Mouse (Mus musculus): ENCODE results near the gene Taf4. TPM values are rescaled to one million over a fixed set of nuclear protein-coding genes. Genes with fewer than 3 reads are reported as not detected.

The Taf4 gene
- polyA plus RNA-seq, 1 experiment = 9.1 TPM

DNA sequence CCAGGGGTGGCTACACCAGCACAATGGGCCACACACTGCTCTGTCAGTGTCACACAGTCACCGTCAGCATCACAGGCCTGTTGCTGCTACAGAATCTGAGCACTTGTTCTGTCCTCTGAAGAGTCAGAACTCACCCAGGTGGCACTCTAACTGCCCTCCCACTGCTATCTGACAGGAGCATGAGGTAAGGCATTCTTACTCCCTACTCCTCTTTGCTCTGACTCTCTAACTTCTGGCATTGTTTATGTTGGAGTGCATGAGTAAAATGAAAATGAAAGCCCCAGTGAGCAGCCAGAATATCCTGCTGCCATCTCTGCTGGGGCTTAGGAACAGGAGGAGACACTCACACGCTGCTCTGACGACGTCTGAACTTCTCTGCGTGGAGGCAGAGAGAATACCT is 28.8 kb downstream of the Taf4 start:
- peak overlapping the region; percentile 29 for H3K4me3 ChIP-seq (replicated peaks)
- no peaks in the 10 kb centered on the region for H3K9me3 ChIP-seq
- no peaks in the 10 kb centered on the region for H3K36me3 ChIP-seq (replicated peaks; ENCODE audit: low read length)
- no peak for TF ChIP-seq FLI1 (IDR thresholded peaks at IDR 0.05; ENCODE audit: low read length)
- no peak for TF ChIP-seq GATA1 (IDR thresholded peaks at IDR 0.05; ENCODE audit: borderline replicate concordance, low read length)
- no peaks in the 10 kb centered on the region for H3K27me3 ChIP-seq (replicated peaks)
- peaks cover 99% of the 10 kb centered on the region for H3K4me1 ChIP-seq

DNA sequence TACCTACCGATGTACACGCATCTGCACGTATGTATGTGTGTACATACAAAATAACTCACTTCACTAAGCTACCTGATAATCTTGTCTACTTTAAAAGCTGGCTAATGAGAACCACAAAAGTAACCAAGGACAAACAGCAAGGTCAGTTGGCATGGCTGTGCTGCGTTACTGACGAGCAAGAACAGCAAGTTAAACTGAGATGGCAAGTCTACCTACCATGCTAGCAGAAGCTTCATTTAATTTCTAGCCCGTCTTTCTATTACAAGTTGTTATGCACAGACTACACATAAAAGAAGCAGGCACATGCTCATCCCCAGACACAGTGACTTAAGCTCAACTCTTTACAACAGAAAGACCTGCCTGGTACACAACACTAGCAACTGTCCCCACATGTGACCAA is 29.9 kb downstream of the Taf4 start:
- H3K4me1 ChIP-seq = peaks cover 99% of the 10 kb centered on the region
- no peaks in the 10 kb centered on the region for H3K27me3 ChIP-seq (replicated peaks)
- H3K4me3 ChIP-seq (replicated peaks) = no peak overlapping the region
- TF ChIP-seq FLI1 (IDR thresholded peaks at IDR 0.05; ENCODE audit: low read length) (no peak), GATA1 (IDR thresholded peaks at IDR 0.05; ENCODE audit: borderline replicate concordance, low read length) (no peak)
- H3K9me3 ChIP-seq = no peaks in the 10 kb centered on the region
- H3K36me3 ChIP-seq (replicated peaks; ENCODE audit: low read length) = no peaks in the 10 kb centered on the region

DNA sequence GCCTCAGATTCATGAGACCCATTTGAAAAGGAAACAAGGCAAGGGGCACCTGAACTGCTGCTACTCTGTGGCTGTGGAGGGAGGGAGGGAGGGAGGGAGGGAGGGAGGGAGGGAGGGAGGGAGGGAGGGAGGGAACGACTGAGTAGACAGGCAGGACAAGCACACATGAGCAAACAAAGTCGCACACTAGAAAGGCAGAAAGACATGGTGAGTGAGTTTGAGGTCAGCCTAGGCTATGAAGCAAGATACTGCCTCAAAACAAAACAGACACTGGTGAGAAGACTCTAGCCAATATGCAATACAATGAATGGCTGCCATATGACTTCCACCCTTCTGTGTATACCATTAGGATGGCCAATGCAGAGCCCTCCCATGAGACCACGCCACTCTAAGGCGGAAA is 31.4 kb downstream of the Taf4 start:
- Histone ChIP-seq H3K9me3 (no peaks in the 10 kb centered on the region), H3K4me3 (replicated peaks) (peak overlapping the region; percentile 76), H3K4me1 (peaks cover 99% of the 10 kb centered on the region), H3K36me3 (replicated peaks; ENCODE audit: low read length) (no peaks in the 10 kb centered on the region), H3K27me3 (replicated peaks) (no peaks in the 10 kb centered on the region)
- no peak for TF ChIP-seq FLI1 (IDR thresholded peaks at IDR 0.05; ENCODE audit: low read length)
- no peak for TF ChIP-seq GATA1 (IDR thresholded peaks at IDR 0.05; ENCODE audit: borderline replicate concordance, low read length)

DNA sequence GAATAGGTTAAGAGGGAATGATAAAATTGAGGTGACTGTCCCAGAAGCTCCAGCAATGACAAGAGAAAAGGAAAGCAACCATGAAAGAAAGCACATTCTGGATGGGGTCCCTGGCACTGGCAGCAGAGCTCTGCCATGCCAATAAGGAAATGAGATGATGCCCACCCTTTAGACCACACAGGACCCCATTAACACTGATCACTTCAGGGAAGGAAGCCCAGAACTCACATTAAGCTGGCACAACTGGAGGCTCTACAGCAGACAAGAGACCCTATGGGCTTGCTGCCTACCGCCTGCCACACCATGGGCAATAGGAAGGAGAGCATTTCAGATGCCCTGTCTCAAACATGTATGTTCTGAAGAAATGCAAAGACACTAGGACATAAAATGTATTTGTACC is 34.8 kb downstream of the Taf4 start:
- peaks cover 100% of the 10 kb centered on the region for H3K4me1 ChIP-seq
- H3K4me3 ChIP-seq (replicated peaks) = no peak overlapping the region
- H3K9me3 ChIP-seq = no peaks in the 10 kb centered on the region
- no peak for TF ChIP-seq FLI1 (IDR thresholded peaks at IDR 0.05; ENCODE audit: low read length)
- TF ChIP-seq GATA1 (IDR thresholded peaks at IDR 0.05; ENCODE audit: borderline replicate concordance, low read length) = no peak
- H3K36me3 ChIP-seq (replicated peaks; ENCODE audit: low read length) = peaks cover 17% of the 10 kb centered on the region
- no peaks in the 10 kb centered on the region for H3K27me3 ChIP-seq (replicated peaks)

DNA sequence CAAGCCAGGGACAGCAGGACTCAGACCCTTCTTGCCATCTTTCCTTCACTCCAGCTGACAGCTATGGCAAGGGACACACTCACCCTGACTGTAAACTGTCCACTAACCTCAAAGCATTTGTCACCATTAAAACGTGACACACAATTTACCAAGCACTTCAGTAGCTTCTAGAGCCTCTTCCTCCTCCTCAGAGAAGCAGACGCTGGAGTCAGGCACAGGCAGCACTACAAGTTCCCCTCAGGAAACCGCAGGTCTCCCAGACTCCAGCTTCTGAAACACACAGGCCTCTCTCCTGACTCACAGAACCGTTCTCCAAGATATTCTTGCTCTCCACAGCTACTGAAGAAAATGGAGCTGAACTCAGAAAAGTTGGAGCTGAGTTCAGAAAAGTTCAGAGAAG is 39.4 kb downstream of the Taf4 start:
- no peaks in the 10 kb centered on the region for H3K9me3 ChIP-seq

GRCm38 (mm10) chr2:179934165-179934564 is 42.3 kb downstream of the Taf4 start:
- Histone ChIP-seq H3K36me3 (replicated peaks; ENCODE audit: low read length) (peaks cover 82% of the 10 kb centered on the region), H3K9me3 (no peaks in the 10 kb centered on the region), H3K4me1 (peaks cover 66% of the 10 kb centered on the region), H3K4me3 (replicated peaks) (no peak overlapping the region), H3K27me3 (replicated peaks) (no peaks in the 10 kb centered on the region)
- TF ChIP-seq FLI1 (IDR thresholded peaks at IDR 0.05; ENCODE audit: low read length) = no peak
- no peak for TF ChIP-seq GATA1 (IDR thresholded peaks at IDR 0.05; ENCODE audit: borderline replicate concordance, low read length)

More for the DNA sequence above, 39.4 kb downstream of the Taf4 start:
- H3K4me3 ChIP-seq (replicated peaks) = peak overlapping the region; percentile 86
- TF ChIP-seq FLI1 (IDR thresholded peaks at IDR 0.05; ENCODE audit: low read length) = no peak
- TF ChIP-seq GATA1 (IDR thresholded peaks at IDR 0.05; ENCODE audit: borderline replicate concordance, low read length) = no peak
- H3K27me3 ChIP-seq (replicated peaks) = no peaks in the 10 kb centered on the region
- H3K4me1 ChIP-seq = peaks cover 92% of the 10 kb centered on the region
- H3K36me3 ChIP-seq (replicated peaks; ENCODE audit: low read length) = peaks cover 57% of the 10 kb centered on the region

DNA sequence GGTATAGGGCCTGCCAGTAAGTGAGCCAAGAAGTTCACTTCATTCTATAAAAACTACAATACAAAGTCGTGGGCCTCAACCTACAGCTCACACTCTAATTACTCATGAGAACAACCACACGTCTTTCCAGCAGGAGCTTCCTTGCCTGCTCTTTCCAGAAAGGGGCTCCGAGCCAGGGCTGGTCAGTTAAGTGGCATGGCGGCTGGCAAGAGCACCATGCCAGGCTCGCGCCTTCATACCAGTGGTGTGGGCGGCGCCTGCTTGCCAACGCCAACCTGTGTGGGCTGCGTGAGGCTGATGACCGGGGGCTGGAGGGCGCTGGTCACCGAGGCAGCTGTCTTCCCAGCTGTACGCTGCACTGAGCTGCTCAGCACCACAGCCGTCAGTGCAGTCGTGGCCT is 44.7 kb downstream of the Taf4 start:
- TF ChIP-seq FLI1 (IDR thresholded peaks at IDR 0.05; ENCODE audit: low read length) (no peak), GATA1 (IDR thresholded peaks at IDR 0.05; ENCODE audit: borderline replicate concordance, low read length) (no peak)
- H3K36me3 ChIP-seq (replicated peaks; ENCODE audit: low read length) = peaks cover 92% of the 10 kb centered on the region
- no peaks in the 10 kb centered on the region for H3K27me3 ChIP-seq (replicated peaks)
- peaks cover 47% of the 10 kb centered on the region for H3K4me1 ChIP-seq
- H3K9me3 ChIP-seq = no peaks in the 10 kb centered on the region
- H3K4me3 ChIP-seq (replicated peaks) = no peak overlapping the region

DNA sequence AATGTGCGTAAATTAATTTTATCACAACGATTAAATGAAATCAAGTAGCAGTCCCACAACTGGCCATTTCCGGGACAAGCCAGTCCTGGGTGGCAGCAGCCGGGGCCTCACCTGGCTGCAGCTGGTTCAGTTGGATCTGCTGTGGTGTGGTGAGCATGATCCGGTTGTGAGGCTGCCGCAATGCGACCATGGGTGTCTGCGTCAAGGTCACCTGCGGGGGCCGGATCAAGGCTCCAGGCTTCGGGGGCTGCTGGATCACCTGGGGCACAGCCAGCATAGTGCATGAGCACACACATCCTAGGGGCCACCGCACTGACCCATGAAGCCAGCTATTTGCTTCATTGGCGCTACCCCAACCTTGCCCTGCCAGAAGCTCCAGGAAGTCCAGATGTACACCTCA is 47.3 kb downstream of the Taf4 start:
- Histone ChIP-seq H3K9me3 (no peaks in the 10 kb centered on the region), H3K27me3 (replicated peaks) (no peaks in the 10 kb centered on the region), H3K36me3 (replicated peaks; ENCODE audit: low read length) (peaks cover 99% of the 10 kb centered on the region), H3K4me3 (replicated peaks) (no peak overlapping the region), H3K4me1 (peaks cover 21% of the 10 kb centered on the region)
- TF ChIP-seq GATA1 (IDR thresholded peaks at IDR 0.05; ENCODE audit: borderline replicate concordance, low read length) (no peak), FLI1 (IDR thresholded peaks at IDR 0.05; ENCODE audit: low read length) (no peak)

DNA sequence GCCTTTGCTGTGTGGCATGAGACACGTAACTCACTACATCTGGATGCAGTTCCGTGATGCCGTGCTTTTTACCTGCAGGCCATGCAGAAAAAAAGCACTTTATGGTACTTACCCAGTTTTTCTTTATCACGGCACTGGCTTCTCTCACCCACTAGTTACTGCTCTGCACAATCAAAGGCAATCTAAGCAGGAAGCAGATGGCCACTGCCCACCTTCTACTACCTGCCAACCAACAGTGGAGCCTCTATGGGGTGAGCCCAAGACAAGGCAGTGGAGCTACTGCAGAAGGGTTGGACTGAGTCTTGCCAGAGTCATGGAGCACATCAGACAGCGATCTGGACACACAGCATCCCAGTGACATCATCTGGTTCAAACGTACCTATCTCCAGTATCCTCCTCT is 52.4 kb downstream of the Taf4 start:
- Histone ChIP-seq H3K36me3 (replicated peaks; ENCODE audit: low read length) (peaks cover 98% of the 10 kb centered on the region), H3K4me3 (replicated peaks) (no peak overlapping the region), H3K27me3 (replicated peaks) (no peaks in the 10 kb centered on the region), H3K9me3 (0 out of 2 replicates have a peak, but pooled peaks cover 5% of the 10 kb centered on the region), H3K4me1 (peaks cover 13% of the 10 kb centered on the region)
- no peak for TF ChIP-seq GATA1 (IDR thresholded peaks at IDR 0.05; ENCODE audit: borderline replicate concordance, low read length)
- no peak for TF ChIP-seq FLI1 (IDR thresholded peaks at IDR 0.05; ENCODE audit: low read length)

GRCm38 (mm10) chr2:179921021-179921653 is 55.3 kb downstream of the Taf4 start:
- Histone ChIP-seq H3K36me3 (replicated peaks; ENCODE audit: low read length) (peaks cover 99% of the 10 kb centered on the region), H3K4me3 (replicated peaks) (no peak overlapping the region), H3K27me3 (replicated peaks) (no peaks in the 10 kb centered on the region), H3K9me3 (0 out of 2 replicates have a peak, but pooled peaks cover 5% of the 10 kb centered on the region), H3K4me1 (peaks cover 27% of the 10 kb centered on the region)
- TF ChIP-seq FLI1 (IDR thresholded peaks at IDR 0.05; ENCODE audit: low read length) = no peak
- no peak for TF ChIP-seq GATA1 (IDR thresholded peaks at IDR 0.05; ENCODE audit: borderline replicate concordance, low read length)
